Mouse (Mus musculus) erythroblast, embryonic 14.5 days (primary cell): ENCODE data around the gene Pld4.

ENCODE experiments used
- GATA1 ChIP-seq: IDR thresholded peaks from 2 replicates; pipeline ENCODE4 v1.6.1; 2012; ENCODE audit warnings: low read length, inconsistent platforms, mixed read lengths
- TAL1 ChIP-seq: IDR thresholded peaks from 3 replicates; pipeline ENCODE4 v1.6.1; 2012; ENCODE audit warnings: low read length, inconsistent platforms, mixed read lengths

DNA sequence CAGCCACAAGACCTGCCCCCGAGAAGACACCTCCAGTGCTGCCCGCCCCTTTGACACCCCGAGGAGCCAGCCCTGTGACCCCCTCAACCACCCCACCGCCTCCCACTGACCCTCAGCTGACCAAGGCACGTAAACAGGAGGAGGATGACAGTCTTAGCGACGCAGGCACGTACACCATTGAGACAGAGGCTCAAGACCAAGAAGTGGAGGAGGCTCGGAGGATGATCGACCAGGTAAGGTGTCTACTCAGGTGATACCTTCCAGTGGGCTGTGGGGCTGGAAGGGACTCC lies 23.9 kb upstream of the Pld4 start:
- TF ChIP-seq TAL1 (no peak), GATA1 (no peak)
